Mouse (Mus musculus): ENCODE measurements around the gene Otogl. TPM values are rescaled to one million over a fixed set of nuclear protein-coding genes. Genes with fewer than 3 reads are reported as not detected.
"Not testable (repeated sequence)": the region's sequence is repeated elsewhere in the genome, so short reads cannot be mapped to it uniquely, and the experiment has no call there.

The Otogl gene
- polyA plus RNA-seq, 1 experiment = 0.02 TPM

GRCm38 (mm10) chr10:107810649-107811398, 101.1 kb downstream of the Otogl start:
- H3K36me3 ChIP-seq (ENCODE audit: control insufficient read depth, insufficient read depth, low read length) = no peaks in the 10 kb centered on the region
- WGBS = 71% methylated on average over 6 of the region's 6 CpGs
- DNase-seq = no peak
- H3K4me1 ChIP-seq (ENCODE audit: control insufficient read depth, insufficient read depth, low read length) = no peaks in the 10 kb centered on the region
- no peak overlapping the region for H3K27ac ChIP-seq (ENCODE audit: insufficient read depth, low read depth, low read length)
- no peaks in the 10 kb centered on the region for H3K27me3 ChIP-seq (replicated peaks; ENCODE audit: control insufficient read depth, insufficient read depth, low read length)
- no peak overlapping the region for H3K4me3 ChIP-seq (ENCODE audit: insufficient read depth, low read depth, low read length)
- TF ChIP-seq POLR2A (IDR thresholded peaks at IDR 0.05; ENCODE audit: low read depth, low read length) (no peak), CTCF (conservative IDR thresholded peaks at IDR 0.05; ENCODE audit: insufficient read depth, insufficient read length, low read depth, low read length) (no peak)

GRCm38 (mm10) chr10:107805203-107805602, 106.7 kb downstream of the Otogl start:
- no peak for TF ChIP-seq POLR2A (IDR thresholded peaks at IDR 0.05; ENCODE audit: low read depth, low read length)
- no peak for TF ChIP-seq CTCF (conservative IDR thresholded peaks at IDR 0.05; ENCODE audit: insufficient read depth, insufficient read length, low read depth, low read length)
- Histone ChIP-seq H3K36me3 (ENCODE audit: control insufficient read depth, insufficient read depth, low read length) (no peaks in the 10 kb centered on the region), H3K4me3 (ENCODE audit: insufficient read depth, low read depth, low read length) (no peak overlapping the region), H3K27ac (ENCODE audit: insufficient read depth, low read depth, low read length) (no peak overlapping the region), H3K4me1 (ENCODE audit: control insufficient read depth, insufficient read depth, low read length) (no peaks in the 10 kb centered on the region), H3K27me3 (replicated peaks; ENCODE audit: control insufficient read depth, insufficient read depth, low read length) (no peaks in the 10 kb centered on the region)
- no peak for DNase-seq
- WGBS = 98% methylated on average over 2 of the region's 2 CpGs

- WGBS = 24% methylated on average over 2 of the region's 2 CpGs
- not testable (repeated sequence) for H3K4me1 ChIP-seq (ENCODE audit: control insufficient read depth, insufficient read depth, low read length); H3K36me3 ChIP-seq (ENCODE audit: control insufficient read depth, insufficient read depth, low read length); DNase-seq; H3K27ac ChIP-seq (ENCODE audit: insufficient read depth, low read depth, low read length); H3K27me3 ChIP-seq (replicated peaks; ENCODE audit: control insufficient read depth, insufficient read depth, low read length); H3K4me3 ChIP-seq (ENCODE audit: insufficient read depth, low read depth, low read length)
Measured at GRCm38 (mm10) chr10:107804285-107804684, 107.6 kb downstream of the Otogl start.

- peak; percentile 54 for DNase-seq
- Histone ChIP-seq H3K36me3 (ENCODE audit: control insufficient read depth, insufficient read depth, low read length) (no peaks in the 10 kb centered on the region), H3K4me3 (ENCODE audit: insufficient read depth, low read depth, low read length) (no peak overlapping the region), H3K27me3 (replicated peaks; ENCODE audit: control insufficient read depth, insufficient read depth, low read length) (no peaks in the 10 kb centered on the region), H3K27ac (ENCODE audit: insufficient read depth, low read depth, low read length) (no peak overlapping the region), H3K4me1 (ENCODE audit: control insufficient read depth, insufficient read depth, low read length) (no peaks in the 10 kb centered on the region)
- TF ChIP-seq CTCF (conservative IDR thresholded peaks at IDR 0.05; ENCODE audit: insufficient read depth, insufficient read length, low read depth, low read length) (peak; percentile 82), POLR2A (IDR thresholded peaks at IDR 0.05; ENCODE audit: low read depth, low read length) (no peak)
- WGBS = 7% methylated on average over 7 of the region's 7 CpGs
Measured at GRCm38 (mm10) chr10:107799671-107800353, 112.1 kb downstream of the Otogl start.

- no peaks in the 10 kb centered on the region for H3K27me3 ChIP-seq (replicated peaks; ENCODE audit: control insufficient read depth, insufficient read depth, low read length)
- DNase-seq = no peak
- 66% methylated on average over 10 of the region's 10 CpGs for WGBS
Measured at GRCm38 (mm10) chr10:107794812-107795756, 116.8 kb downstream of the Otogl start.

GRCm38 (mm10) chr10:107792491-107792890, 119.4 kb downstream of the Otogl start:
- Histone ChIP-seq H3K27me3 (replicated peaks; ENCODE audit: control insufficient read depth, insufficient read depth, low read length) (no peaks in the 10 kb centered on the region), H3K4me1 (ENCODE audit: control insufficient read depth, insufficient read depth, low read length) (no peaks in the 10 kb centered on the region), H3K36me3 (ENCODE audit: control insufficient read depth, insufficient read depth, low read length) (no peaks in the 10 kb centered on the region), H3K4me3 (ENCODE audit: insufficient read depth, low read depth, low read length) (no peak overlapping the region), H3K27ac (ENCODE audit: insufficient read depth, low read depth, low read length) (no peak overlapping the region)
- 82% methylated on average over 3 of the region's 3 CpGs for WGBS
- DNase-seq = no peak
- TF ChIP-seq POLR2A (IDR thresholded peaks at IDR 0.05; ENCODE audit: low read depth, low read length) (no peak), CTCF (conservative IDR thresholded peaks at IDR 0.05; ENCODE audit: insufficient read depth, insufficient read length, low read depth, low read length) (no peak)

More at GRCm38 (mm10) chr10:107794812-107795756, 116.8 kb downstream of the Otogl start:
- Histone ChIP-seq H3K36me3 (ENCODE audit: control insufficient read depth, insufficient read depth, low read length) (no peaks in the 10 kb centered on the region), H3K4me3 (ENCODE audit: insufficient read depth, low read depth, low read length) (no peak overlapping the region), H3K27ac (ENCODE audit: insufficient read depth, low read depth, low read length) (no peak overlapping the region), H3K4me1 (ENCODE audit: control insufficient read depth, insufficient read depth, low read length) (no peaks in the 10 kb centered on the region)
- TF ChIP-seq POLR2A (IDR thresholded peaks at IDR 0.05; ENCODE audit: low read depth, low read length) = no peak

- no peaks in the 10 kb centered on the region for H3K36me3 ChIP-seq (ENCODE audit: control insufficient read depth, insufficient read depth, low read length)
- H3K27me3 ChIP-seq (replicated peaks; ENCODE audit: control insufficient read depth, insufficient read depth, low read length) = no peaks in the 10 kb centered on the region
- H3K27ac ChIP-seq (ENCODE audit: insufficient read depth, low read depth, low read length) = no peak overlapping the region
- no peaks in the 10 kb centered on the region for H3K4me1 ChIP-seq (ENCODE audit: control insufficient read depth, insufficient read depth, low read length)
- no peak overlapping the region for H3K4me3 ChIP-seq (ENCODE audit: insufficient read depth, low read depth, low read length)
- no peak for DNase-seq
- TF ChIP-seq POLR2A (IDR thresholded peaks at IDR 0.05; ENCODE audit: low read depth, low read length) (no peak), CTCF (conservative IDR thresholded peaks at IDR 0.05; ENCODE audit: insufficient read depth, insufficient read length, low read depth, low read length) (no peak)
- 74% methylated on average over 2 of the region's 2 CpGs for WGBS
Measured at GRCm38 (mm10) chr10:107779548-107779947, 132.4 kb downstream of the Otogl start.

Measured in kidney, adult 2 months (tissue).